Mouse (Mus musculus) olfactory bulb, adult 2 months (tissue): ENCODE results near the gene Uhrf1bp1l. TPM values are rescaled to one million over a fixed set of nuclear protein-coding genes. Genes with fewer than 3 reads are reported as not detected.
"Not testable (repeated sequence)": the region's sequence is repeated elsewhere in the genome, so short reads cannot be mapped to it uniquely, and the experiment has no call there.

ENCODE experiments used
- H3K27ac ChIP-seq: fragments of 200-500 bp; 2 replicates; pipeline ENCODE4 v1.5.1; 2012; ENCODE audit warnings: low read depth, low read length; ENCODE audit not compliant: insufficient read depth
- H3K4me1 ChIP-seq: fragments of 200-500 bp; 2 replicates; pipeline ENCODE4 v1.6.1; 2012; ENCODE audit warnings: low read length; ENCODE audit not compliant: control insufficient read depth, insufficient read depth
- H3K4me3 ChIP-seq: fragments of 200-500 bp; 2 replicates; pipeline ENCODE4 v1.5.1; 2012; ENCODE audit warnings: mild to moderate bottlenecking, low read depth, low read length, moderate library complexity; ENCODE audit not compliant: insufficient read depth
- CTCF ChIP-seq: fragments of 200-500 bp; IDR thresholded peaks from 2 replicates; pipeline ENCODE4 v1.5.1; 2012; ENCODE audit warnings: low read depth, mild to moderate bottlenecking, low read length, moderate library complexity; ENCODE audit not compliant: insufficient read depth
- POLR2A ChIP-seq: fragments of 200-500 bp; IDR thresholded peaks from 2 replicates; pipeline ENCODE4 v1.6.1; 2012; ENCODE audit warnings: mild to moderate bottlenecking, low read depth, low read length, moderate library complexity; ENCODE audit not compliant: insufficient read depth
- WGBS: fragments of 180-500 bp; shearing (Covaris S2); methylation state at CpG from one replicate; pipeline ENCODE4 v1.1.7; 2018; 5-methylcytosine and 5-hydroxymethylcytosine counted together
- polyA plus RNA-seq: library from polyadenylated mRNA; stranded (reverse); fragments of >200 nt; gene quantifications from 2 replicates; pipeline ENCODE4 v1.2.4, GENCODE M21; 2012; ENCODE audit warnings: low replicate concordance; ENCODE audit not compliant: missing spikeins, insufficient read depth, insufficient read length

The Uhrf1bp1l gene
- polyA plus RNA-seq: 112 and 264 TPM in 2 replicates

DNA sequence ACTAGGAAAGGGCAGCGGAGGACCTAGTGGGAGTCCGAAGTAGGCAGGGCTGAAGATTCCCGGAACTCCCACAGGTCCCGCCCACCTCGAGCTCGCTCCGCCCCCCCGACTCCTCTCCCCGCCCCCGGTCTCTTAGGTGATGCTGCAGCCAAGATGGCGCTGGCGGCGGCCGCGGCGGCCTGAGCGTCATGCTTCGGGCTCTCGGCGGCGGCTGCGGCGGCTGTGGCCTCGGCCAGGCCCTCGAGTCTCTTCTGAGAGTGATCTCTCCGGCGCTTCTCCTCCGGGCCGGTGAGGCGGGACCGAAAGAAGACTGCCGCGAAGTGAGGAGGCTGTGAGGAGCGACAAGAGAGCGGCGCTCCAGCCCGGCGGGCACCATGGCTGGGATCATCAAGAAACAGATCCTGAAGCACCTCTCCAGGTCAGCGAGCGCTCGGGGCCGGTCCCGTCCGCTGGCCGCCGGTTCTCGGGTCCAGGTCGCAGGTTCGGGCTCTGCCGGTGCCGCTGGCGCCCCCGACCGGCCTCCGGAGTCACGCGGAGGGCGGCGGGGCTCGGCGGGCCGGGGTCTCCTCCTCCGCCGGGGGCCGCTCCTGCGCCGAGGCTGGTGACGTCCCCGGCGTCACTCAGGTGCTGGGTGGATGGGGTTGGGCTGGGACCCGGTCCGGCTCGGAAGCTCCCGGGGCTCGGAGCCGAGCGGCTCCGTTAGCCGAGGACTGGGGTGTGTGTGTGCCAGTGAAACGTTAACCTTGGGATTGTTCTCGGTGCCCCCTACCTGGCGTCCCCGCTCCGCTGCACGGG lies at the start of gene Uhrf1bp1l:
Gene Uhrf1bp1l (plus strand): TSS at position 121 of the 795 bp plus-strand sequence.
- under 1% methylated on average over 85 of the region's 85 CpGs for whole genome bisulfite sequencing
- Histone ChIP-seq H3K27ac (peak within 1 kb of the TSS; percentile 87), H3K4me3 (peak within 1 kb of the TSS; percentile 92), H3K4me1 (peaks cover 3% of the 10 kb centered on the region)
- peak; percentile 90 for TF ChIP-seq POLR2A
- TF ChIP-seq CTCF: no peak

DNA sequence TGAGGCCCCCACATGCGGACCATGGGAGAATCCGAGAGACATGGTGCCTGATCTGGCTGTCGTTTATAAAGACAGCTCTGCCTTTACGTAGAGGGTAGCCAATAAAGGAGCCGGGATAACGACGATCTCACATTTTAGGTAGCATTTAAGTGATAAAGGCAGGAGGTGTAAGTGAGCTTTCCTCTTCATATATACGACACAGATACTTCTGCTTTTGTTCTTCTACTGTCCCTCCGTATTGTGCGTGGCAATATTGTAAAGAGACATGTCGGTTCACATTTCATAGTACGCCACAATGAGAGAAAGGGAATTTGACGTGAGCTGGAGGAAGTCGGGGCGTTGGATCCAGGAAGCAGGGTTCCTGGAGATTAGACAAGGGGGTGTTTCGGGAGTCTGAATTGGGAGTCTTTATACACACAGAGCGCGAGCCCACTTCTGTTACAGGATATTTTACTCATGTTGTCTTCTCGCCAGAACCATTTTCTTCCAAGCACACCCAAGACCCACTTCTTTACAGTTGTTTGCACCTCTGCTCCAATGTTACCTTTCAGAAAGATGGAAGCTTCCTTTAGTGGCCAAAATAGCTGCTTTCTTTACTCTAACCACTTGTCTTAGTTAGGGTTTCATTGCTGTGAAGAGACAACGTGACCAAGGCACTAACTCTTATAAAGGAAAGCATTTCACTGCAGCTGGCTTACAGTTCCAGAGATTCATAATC lies 49.4 kb upstream of the Uhrf1bp1l start:
- Histone ChIP-seq H3K4me1 (no peaks in the 10 kb centered on the region), H3K27ac (no peak overlapping the region), H3K4me3 (no peak overlapping the region)
- TF ChIP-seq CTCF (no peak), POLR2A (no peak)
- 80% methylated on average over 20 of the region's 20 CpGs for WGBS

DNA sequence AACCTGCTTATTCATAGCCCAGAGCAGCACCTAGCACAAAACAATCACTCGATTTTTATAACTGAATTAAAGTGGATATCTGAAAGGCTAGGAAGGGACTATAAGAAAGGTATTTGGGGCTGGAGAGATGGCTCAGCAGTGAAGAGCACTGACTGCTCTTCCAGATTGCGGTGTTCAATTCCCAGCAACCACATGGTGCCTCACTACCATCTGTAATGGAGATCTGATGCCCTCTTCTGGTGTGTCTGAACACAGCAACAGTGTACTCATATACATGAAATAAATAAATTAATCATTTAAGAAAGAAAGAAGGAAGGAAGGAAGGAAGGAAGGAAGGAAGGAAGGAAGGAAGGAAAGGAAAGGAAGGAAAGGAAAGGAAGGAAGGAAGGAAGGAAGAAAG lies 48.5 kb upstream of the Uhrf1bp1l start:
- H3K27ac ChIP-seq, H3K4me3 ChIP-seq, H3K4me1 ChIP-seq: not testable (repeated sequence)
- WGBS: 75% methylated on average over 2 of the region's 2 CpGs

DNA sequence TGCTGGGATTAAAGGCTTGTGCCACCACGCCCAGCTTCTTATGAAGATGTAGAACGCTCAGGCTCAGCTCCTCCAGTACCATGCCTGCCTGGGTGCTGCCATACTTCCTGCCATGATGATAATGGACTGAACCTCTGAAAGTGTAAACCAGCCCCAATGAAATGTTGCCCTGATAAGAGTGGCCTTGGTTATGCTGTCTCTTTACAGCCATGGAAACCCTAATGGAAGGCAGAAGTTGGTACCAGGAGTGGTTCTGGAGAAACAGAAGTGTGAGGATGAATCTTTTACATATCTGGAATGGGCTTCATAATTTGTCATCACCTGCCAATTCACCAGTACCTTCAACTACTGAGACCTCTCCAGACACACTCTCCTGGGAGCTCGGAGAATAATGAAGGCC lies 46.8 kb upstream of the Uhrf1bp1l start:
- TF ChIP-seq CTCF: no peak
- no peak for TF ChIP-seq POLR2A
- no peak overlapping the region for H3K27ac ChIP-seq
- WGBS: 93% methylated on average over 3 of the region's 3 CpGs
- no peaks in the 10 kb centered on the region for H3K4me1 ChIP-seq
- H3K4me3 ChIP-seq: no peak overlapping the region

DNA sequence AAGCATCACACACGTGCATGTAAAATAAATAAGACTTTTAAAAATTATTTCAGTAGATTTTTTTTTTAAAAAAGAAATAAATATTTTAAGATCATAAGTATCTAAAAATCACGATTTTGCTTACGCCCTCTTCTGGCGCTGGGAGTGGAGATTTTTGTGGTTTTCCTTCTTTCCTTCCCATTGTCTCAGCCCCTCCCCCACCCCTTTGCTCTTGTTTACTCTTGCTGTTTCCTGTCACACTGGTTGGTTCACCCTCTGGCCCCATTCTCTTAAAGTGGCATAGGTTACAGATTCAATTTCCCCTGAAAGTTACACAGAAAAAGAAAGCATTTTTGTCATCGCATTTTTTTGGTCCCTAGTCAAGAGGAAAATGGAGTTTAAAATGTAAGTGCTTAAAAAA lies 41.7 kb upstream of the Uhrf1bp1l start:
- TF ChIP-seq POLR2A: no peak
- TF ChIP-seq CTCF: no peak
- no peak overlapping the region for H3K4me3 ChIP-seq
- WGBS: 63% methylated on average over 5 of the region's 5 CpGs
- no peaks in the 10 kb centered on the region for H3K4me1 ChIP-seq
- H3K27ac ChIP-seq: no peak overlapping the region

DNA sequence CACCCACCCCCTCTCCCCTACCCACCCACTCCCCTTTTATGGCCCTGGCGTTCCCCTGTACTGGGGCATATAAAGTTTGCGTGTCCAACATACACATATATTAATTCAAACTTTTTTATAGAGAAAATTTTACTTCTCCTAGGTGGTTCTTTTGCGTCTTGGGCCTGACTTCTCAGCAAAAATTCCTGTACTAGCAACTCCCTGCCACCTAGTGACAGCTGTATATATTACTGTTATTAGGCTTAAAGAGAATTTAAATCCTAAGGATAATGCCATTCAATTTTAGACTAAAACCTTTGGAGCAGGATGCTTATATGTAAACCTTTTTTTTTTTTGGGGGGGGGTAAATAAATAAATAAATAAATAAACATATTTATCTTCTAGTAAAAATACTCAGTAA lies 37.4 kb upstream of the Uhrf1bp1l start:
- Histone ChIP-seq H3K4me1 (no peaks in the 10 kb centered on the region), H3K27ac (no peak overlapping the region), H3K4me3 (no peak overlapping the region)
- 91% methylated on average over 3 of the region's 3 CpGs for WGBS
- no peak for TF ChIP-seq CTCF
- TF ChIP-seq POLR2A: no peak

DNA sequence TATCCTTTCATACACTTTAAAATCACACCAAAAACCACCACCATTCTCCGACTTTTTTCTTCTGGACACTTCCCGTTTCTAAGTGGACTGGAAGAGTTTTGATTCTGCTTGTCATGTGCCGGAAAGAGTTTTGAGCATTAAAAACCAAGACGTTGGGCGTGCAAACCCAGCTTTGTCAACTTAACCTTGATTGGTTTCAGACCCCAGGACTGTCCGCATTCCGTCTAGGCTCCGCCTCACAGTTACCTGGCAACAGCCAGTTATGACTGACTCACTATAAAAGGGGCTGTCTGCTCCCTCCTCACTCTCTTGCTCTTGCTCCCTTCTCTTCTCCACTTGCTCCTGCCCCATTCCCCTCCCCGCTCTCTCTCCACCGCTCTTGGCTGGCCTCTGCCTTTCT lies 36.1 kb upstream of the Uhrf1bp1l start:
- WGBS: 39% methylated on average over 10 of the region's 10 CpGs
- no peak overlapping the region for H3K27ac ChIP-seq

DNA sequence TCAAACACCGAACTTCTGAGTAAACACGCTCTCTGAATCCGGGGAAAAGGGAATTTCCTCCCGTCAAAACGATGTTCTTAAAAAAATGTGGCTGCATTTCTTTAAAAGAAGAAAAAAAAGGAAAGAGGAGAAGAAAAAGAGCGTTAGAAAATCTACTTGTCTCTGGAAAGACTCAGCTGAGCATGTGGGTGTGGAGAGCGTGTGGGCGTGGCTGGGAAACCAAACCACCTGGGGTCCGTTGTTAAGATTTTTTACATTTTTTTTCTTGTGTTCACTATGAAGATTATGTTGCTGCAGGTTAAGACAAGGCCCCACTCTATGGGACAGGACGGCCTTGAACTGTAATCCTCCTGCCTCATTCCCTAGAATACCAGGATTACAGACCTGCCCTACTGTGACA lies 29.9 kb upstream of the Uhrf1bp1l start:
- 85% methylated on average over 10 of the region's 10 CpGs for WGBS
- TF ChIP-seq POLR2A (no peak), CTCF (no peak)
- H3K4me1 ChIP-seq: no peaks in the 10 kb centered on the region
- H3K27ac ChIP-seq: no peak overlapping the region
- no peak overlapping the region for H3K4me3 ChIP-seq

More for the DNA sequence above, 36.1 kb upstream of the Uhrf1bp1l start:
- Histone ChIP-seq H3K4me3 (no peak overlapping the region), H3K4me1 (no peaks in the 10 kb centered on the region)
- no peak for TF ChIP-seq POLR2A
- TF ChIP-seq CTCF: no peak

DNA sequence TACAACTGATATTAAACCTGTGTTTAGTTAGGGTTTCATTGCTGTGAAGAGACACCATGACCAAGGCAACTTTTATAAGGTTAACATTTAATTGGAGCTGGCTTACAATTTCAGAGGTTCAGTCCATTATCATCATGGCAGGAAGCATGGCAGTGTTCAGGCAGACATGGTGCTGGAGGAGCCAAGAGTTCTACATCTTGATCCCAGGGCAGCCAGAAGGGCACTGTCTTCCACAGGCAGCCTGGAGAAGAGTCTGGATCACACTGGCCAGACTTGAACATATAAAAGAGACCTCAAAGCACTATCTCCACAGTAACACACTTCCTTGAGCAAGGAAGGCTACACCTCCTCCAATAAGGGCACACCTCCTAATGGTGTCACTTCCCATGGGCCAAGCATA lies 24.5 kb upstream of the Uhrf1bp1l start:
- TF ChIP-seq POLR2A (no peak), CTCF (no peak)
- Histone ChIP-seq H3K27ac (no peak overlapping the region), H3K4me1 (peaks cover 3% of the 10 kb centered on the region; the same call in 1 of the 2 replicates)

More for the DNA sequence above, 24.5 kb upstream of the Uhrf1bp1l start:
- no peak overlapping the region for H3K4me3 ChIP-seq
